Mouse (Mus musculus): ENCODE results near the gene Por. TPM values are rescaled to one million over a fixed set of nuclear protein-coding genes. Genes with fewer than 3 reads are reported as not detected.

Por gene
- polyA plus RNA-seq, 3 experiments from 2014 or later: 21.7 to 30.1 (median 25.1) TPM

- ATAC-seq: no peak
Measured at GRCm38 (mm10) chr5:135657128-135657527, 12.7 kb upstream of the Por start.

- ATAC-seq: no peak
Measured at GRCm38 (mm10) chr5:135657703-135658373, 12.0 kb upstream of the Por start.

- ATAC-seq: no peak
Measured at GRCm38 (mm10) chr5:135659956-135660355, 9.9 kb upstream of the Por start.

GRCm38 (mm10) chr5:135660535-135660934, 9.3 kb upstream of the Por start:
- no peak for ATAC-seq

- no peak for ATAC-seq
Measured at GRCm38 (mm10) chr5:135666890-135667289, 2.9 kb upstream of the Por start.

GRCm38 (mm10) chr5:135668071-135668470, 1.8 kb upstream of the Por start:
- ATAC-seq: no peak

GRCm38 (mm10) chr5:135670881-135671280, 1.0 kb downstream of the Por start:
- no peak for ATAC-seq

- ATAC-seq: no peak
Measured at GRCm38 (mm10) chr5:135672509-135672908, 2.7 kb downstream of the Por start.

GRCm38 (mm10) chr5:135672980-135673379, 3.1 kb downstream of the Por start:
- ATAC-seq: no peak

- ATAC-seq: no peak
Measured at GRCm38 (mm10) chr5:135674349-135674775, 4.5 kb downstream of the Por start.

- ATAC-seq: no peak
Measured at GRCm38 (mm10) chr5:135674821-135675220, 5.0 kb downstream of the Por start.

GRCm38 (mm10) chr5:135676696-135677095, 6.9 kb downstream of the Por start:
- ATAC-seq: no peak

GRCm38 (mm10) chr5:135677251-135677650, 7.4 kb downstream of the Por start:
- no peak for ATAC-seq

- no peak for ATAC-seq
Measured at GRCm38 (mm10) chr5:135678481-135678880, 8.6 kb downstream of the Por start.

- ATAC-seq: no peak
Measured at GRCm38 (mm10) chr5:135680967-135681545, 11.2 kb downstream of the Por start.

GRCm38 (mm10) chr5:135682009-135682408, 12.2 kb downstream of the Por start:
- no peak for ATAC-seq

GRCm38 (mm10) chr5:135682942-135683570, 13.2 kb downstream of the Por start:
- no peak for ATAC-seq

- ATAC-seq: no peak
Measured at GRCm38 (mm10) chr5:135690401-135690800, 20.6 kb downstream of the Por start.

- ATAC-seq: no peak
Measured at GRCm38 (mm10) chr5:135691266-135691665, 21.4 kb downstream of the Por start.

GRCm38 (mm10) chr5:135693281-135693853, 23.5 kb downstream of the Por start:
- no peak for ATAC-seq

GRCm38 (mm10) chr5:135695277-135695721, 25.5 kb downstream of the Por start:
- no peak for ATAC-seq

GRCm38 (mm10) chr5:135697711-135698111, 27.9 kb downstream of the Por start:
- no peak for ATAC-seq

GRCm38 (mm10) chr5:135701601-135702000, 31.8 kb downstream of the Por start:
- ATAC-seq: no peak

GRCm38 (mm10) chr5:135702190-135702589, 32.4 kb downstream of the Por start:
- ATAC-seq: no peak
